Mouse (Mus musculus) right cerebral cortex, adult 2 months (tissue): ENCODE measurements at regions not wholly inside any gene's neighbourhood (a gene's known extent, or its start where the extent isn't known, plus 50 kb on each side); places are given as distances from the start of the nearest gene placed in this dataset.

ENCODE experiments used
- DNase-seq, 2 experiments: peaks; one replicate each; pipeline ENCODE4 v3.0.0; 2021 to 2022; ENCODE audit warnings: low spot score in 2 of 2

GRCm38 (mm10) chr6:100476550-100477366, 189.5 kb upstream of the Rybp start:
- DNase-seq, result no peak

GRCm38 (mm10) chr6:100475341-100475955, 188.2 kb upstream of the Rybp start:
- no peak for DNase-seq

GRCm38 (mm10) chr6:100474326-100474725, 187.0 kb upstream of the Rybp start:
- no peak for DNase-seq

- DNase-seq, result no peak
Observed at GRCm38 (mm10) chr6:100470071-100470470, 182.8 kb upstream of the Rybp start.

GRCm38 (mm10) chr6:100462757-100463156, 175.5 kb upstream of the Rybp start:
- DNase-seq, result no peak

- no peak for DNase-seq
Observed at GRCm38 (mm10) chr6:100453401-100453800, 166.1 kb upstream of the Rybp start.

- no peak for DNase-seq
Observed at GRCm38 (mm10) chr6:100452097-100453002, 165.1 kb upstream of the Rybp start.

- DNase-seq, result no peak
Observed at GRCm38 (mm10) chr6:100450108-100450507, 162.8 kb upstream of the Rybp start.

- DNase-seq, result no peak
Observed at GRCm38 (mm10) chr6:100449087-100449486, 161.8 kb upstream of the Rybp start.

- no peak for DNase-seq
Observed at GRCm38 (mm10) chr6:100447211-100447610, 159.9 kb upstream of the Rybp start.

GRCm38 (mm10) chr6:100446804-100447203, 159.5 kb upstream of the Rybp start:
- no peak for DNase-seq

- peak; percentile 58 to 76 for DNase-seq
Observed at GRCm38 (mm10) chr6:100439071-100439737, 151.9 kb upstream of the Rybp start.

GRCm38 (mm10) chr6:100438511-100438991, 151.3 kb upstream of the Rybp start:
- peak; percentile 37 to 52 for DNase-seq

GRCm38 (mm10) chr6:100437980-100438379, 150.7 kb upstream of the Rybp start:
- no peak for DNase-seq

- no peak for DNase-seq
Observed at GRCm38 (mm10) chr6:100436507-100436906, 149.2 kb upstream of the Rybp start.

- DNase-seq, result no peak
Observed at GRCm38 (mm10) chr6:100435222-100435621, 147.9 kb upstream of the Rybp start.

- DNase-seq, result no peak
Observed at GRCm38 (mm10) chr6:100433534-100433867, 146.2 kb upstream of the Rybp start.

GRCm38 (mm10) chr6:100432688-100433533, 145.6 kb upstream of the Rybp start:
- DNase-seq, result peak; percentile 57 to 61

- DNase-seq, result no peak
Observed at GRCm38 (mm10) chr6:100430286-100430685, 143.0 kb upstream of the Rybp start.

- peak; percentile 37 to 61 for DNase-seq
Observed at GRCm38 (mm10) chr6:100429511-100429910, 142.2 kb upstream of the Rybp start.

GRCm38 (mm10) chr6:100428759-100429158, 141.5 kb upstream of the Rybp start:
- no peak for DNase-seq
